Mouse (Mus musculus) kidney, postnatal 14 days (tissue): Measurements from ENCODE around the gene Gm5901.

Experiments
- DNase-seq: peaks from one replicate; pipeline ENCODE4 v3.0.0; 2022; ENCODE audit warnings: mixed read lengths

Gene Gm5901

DNA sequence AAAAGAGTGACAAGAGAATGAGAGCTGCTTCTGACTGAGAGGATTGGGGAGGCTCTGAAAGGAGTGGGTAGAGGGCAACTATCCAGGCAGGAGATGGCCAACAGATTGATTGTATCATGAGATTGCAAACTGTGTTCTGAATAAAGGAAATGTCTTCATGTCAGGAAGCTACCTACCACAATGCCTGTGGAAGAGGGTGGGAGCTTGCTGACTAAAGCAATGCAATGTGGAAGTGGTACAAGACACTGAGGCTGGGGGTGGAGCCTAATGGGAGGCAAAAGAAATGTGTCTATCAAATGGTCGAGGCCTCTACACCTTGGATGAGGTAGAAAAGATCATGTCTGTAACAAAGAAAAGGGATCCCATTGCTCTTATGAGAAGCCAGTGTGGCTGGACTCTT is 31.5 kb downstream of the Gm5901 start:
- DNase-seq = no peak

DNA sequence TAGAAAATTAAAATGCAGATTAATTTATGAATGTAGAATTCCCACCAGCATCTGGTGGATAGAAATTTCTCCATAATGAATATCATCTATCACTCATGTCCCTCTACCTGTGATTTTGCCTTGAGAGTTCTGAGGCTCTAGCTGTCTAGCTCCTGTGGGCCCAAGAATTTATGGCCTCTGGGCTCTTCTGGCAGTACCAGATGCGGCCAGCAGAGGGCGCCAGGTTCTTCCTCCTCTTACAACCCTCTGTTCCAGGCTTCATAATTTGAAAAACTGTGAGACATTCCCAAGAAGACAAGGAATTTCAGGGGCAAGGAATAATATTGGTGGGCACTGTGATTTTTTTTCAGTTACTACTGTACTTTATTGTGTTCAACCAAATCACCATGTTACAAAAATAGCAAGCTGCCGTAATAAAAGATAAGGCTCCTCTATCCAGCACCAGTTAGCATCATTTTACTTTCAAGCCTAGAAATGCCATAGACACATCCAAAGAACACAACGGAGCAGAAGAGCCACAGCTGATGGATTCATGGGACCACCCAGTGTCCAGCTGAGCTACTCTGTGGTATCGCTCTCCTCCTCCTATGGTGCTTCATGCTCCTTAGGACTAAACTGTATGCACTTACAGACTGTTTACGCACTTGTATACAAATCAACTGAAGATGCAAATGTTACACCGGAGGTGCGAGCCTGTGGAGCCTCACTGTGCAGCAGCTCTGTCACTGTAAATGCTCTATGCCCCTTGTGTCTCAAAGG is 37.2 kb downstream of the Gm5901 start:
- DNase-seq = peak; percentile 82

DNA sequence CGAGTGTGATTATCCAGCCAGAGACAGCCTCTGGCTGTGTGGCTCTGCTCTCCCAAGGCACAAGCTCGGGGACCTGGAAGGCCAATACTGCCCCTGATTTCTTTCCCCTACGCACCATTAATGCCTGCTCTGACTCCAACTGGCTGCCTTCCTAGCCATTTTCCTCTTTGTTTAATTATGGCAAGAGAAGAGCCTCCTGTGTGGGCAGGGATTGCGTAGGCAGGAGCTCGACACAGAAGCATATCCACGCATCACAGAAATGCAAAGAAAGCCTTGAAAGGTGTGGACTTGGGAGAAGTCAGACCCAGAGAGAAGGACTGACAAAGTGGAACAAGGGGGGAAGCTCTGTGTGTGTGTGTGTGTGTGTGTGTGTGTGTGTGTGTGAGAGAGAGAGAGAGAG is 39.5 kb downstream of the Gm5901 start:
- no peak for DNase-seq

DNA sequence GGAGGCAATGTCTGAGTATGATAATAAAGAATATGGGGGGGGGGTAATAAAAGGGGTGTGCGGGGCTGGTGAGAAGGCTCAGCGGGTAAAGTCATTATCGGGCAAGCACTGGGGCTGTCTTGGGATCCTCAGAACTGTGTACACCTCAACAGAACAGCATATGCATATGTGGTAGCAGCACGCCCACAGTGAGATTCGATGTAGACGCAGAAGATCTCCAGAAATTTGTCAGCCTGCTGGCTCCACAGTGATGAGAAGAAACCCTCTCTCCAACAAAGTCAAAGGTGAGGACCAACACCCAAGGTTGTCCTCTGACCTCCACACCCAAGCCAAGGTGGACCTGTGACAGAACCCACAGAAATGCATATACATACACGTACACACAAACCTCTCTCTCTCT is 41.7 kb downstream of the Gm5901 start:
- no peak for DNase-seq

DNA sequence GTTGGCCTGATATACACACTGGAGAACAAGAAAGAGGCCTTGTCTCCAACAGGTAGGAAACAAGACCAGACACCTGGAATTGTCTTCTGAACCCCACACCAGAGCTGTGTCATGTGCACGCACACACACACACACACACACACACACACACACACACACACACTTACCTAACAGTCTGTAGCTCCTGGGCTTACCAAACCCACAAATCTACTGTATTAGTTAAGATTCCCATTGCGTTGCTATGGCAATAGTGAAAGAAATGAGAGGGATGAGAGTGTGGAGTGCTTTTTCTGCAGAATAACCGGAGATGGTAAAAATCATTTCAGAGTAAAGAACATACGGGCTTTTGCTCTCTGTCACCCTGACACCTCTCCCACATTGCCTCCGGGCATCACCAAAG is 43.3 kb downstream of the Gm5901 start:
- DNase-seq = no peak

DNA sequence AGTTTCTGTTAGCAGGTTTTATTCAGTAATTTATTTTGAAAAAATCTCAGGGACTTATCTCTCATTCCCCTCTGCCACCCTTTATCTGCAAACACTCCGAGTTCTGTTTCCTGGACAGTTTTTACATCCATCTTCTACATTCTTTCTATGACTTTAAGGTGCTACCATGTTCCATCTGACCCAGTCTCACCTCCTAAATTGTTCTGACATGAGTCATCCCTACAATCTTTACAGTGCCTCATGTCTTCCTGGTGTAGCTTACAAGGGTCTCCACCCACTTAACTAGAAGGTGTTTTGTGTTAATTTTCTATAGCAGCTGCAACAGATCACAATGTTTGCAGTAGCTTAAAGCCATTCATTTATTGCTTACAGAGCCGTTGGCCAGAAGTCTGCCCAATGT is 46.1 kb downstream of the Gm5901 start:
- no peak for DNase-seq

DNA sequence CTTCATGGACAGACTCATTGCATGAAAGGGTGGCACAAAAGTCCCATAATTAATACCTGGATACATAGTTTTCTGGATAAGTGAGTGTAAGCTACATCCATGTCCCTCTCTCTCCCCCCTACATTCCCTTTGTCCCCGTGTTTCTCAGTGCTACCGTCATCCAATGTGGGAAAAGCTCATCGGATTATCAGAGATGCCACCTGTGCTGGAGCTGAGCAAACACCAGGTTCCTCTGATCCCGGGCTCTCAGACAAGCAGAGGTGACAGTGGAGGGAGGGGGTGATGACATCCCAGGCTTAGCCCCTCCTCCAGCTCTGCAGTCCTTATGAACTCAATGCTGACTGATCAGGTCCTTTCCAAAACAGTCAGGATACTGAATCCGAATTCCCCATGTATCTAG is 49.5 kb downstream of the Gm5901 start:
- no peak for DNase-seq

DNA sequence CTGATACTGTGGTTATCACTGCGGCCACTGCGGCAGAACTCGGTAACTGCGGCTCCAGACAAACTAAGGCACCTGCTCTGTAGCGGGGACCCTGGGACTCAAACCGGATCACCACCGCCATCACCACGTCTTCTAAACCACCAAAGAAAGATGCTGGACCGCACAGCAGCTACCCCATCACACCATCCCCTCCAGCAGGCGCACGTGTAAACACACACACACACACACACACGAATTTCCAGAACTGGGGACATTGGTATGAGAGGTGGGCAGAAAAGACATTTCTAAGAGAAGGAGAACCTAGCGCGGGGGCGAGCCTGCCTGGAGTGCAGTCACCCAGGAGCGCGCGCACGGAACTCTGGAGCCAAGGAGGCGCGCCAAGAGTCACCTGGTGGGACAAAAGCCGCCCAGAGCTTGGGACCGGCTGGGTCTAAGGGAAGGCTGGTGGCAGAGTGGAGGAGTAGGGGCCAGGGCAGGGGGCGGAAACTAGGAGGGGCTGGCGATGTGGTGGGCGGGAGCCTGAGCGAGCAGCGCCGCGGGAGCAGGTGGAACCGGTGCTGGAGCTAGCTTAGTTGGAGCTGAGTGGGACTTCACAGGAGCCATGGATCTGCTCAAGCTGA is 50.7 kb downstream of the Gm5901 start, which contains the start of gene Cckbr:
TSS of gene Cckbr (plus strand) at position 308 of the 620 bp plus-strand sequence.
- DNase-seq = peak; percentile 12

DNA sequence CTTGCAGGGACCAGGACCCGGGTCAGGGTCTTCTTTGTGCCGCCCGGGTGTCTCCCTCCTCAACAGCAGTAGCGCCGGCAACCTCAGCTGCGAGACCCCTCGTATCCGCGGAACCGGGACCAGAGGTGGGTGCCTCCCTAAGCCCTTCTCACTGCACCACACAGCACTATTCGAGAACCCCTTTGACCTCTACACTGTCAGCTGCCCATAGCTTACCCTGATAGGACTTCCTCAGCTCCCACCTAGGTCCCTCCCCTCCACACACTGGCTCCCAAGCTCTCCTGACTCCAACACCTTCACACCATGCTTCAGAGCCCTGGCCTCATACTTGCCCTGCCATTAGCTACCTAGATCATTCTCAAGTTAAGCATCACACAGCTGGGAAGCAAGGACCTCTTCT is 51.2 kb downstream of the Gm5901 start:
- no peak for DNase-seq
